Mouse (Mus musculus) right cerebral cortex, postnatal 4 days (tissue): Measurements from ENCODE around the gene Klf14.

Experiments used
- DNase-seq: peaks from one replicate; pipeline ENCODE4 v3.0.0-alpha.2; 2022

The Klf14 gene

GRCm38 (mm10) chr6:30958736-30959540 lies at the start of gene Klf14:
Gene Klf14, minus strand, starts transcription at chr6:30959078.
- DNase-seq, result peak; percentile 29

- no peak for DNase-seq
Measured at GRCm38 (mm10) chr6:31006111-31006600, 47.3 kb upstream of the Klf14 start.

GRCm38 (mm10) chr6:30986393-30986792 lies 27.5 kb upstream of the Klf14 start:
- no peak for DNase-seq

- DNase-seq, result no peak
Measured at GRCm38 (mm10) chr6:30983021-30983420, 24.1 kb upstream of the Klf14 start.

- no peak for DNase-seq
Measured at GRCm38 (mm10) chr6:30982372-30982980, 23.6 kb upstream of the Klf14 start.

GRCm38 (mm10) chr6:30981351-30981750 lies 22.5 kb upstream of the Klf14 start:
- DNase-seq, result no peak

- no peak for DNase-seq
Measured at GRCm38 (mm10) chr6:30978615-30979014, 19.7 kb upstream of the Klf14 start.

- no peak for DNase-seq
Measured at GRCm38 (mm10) chr6:30972121-30972520, 13.2 kb upstream of the Klf14 start.

GRCm38 (mm10) chr6:30957784-30958735 lies 818 bp downstream of the Klf14 start:
- peak; percentile 57 for DNase-seq

- DNase-seq, result no peak
Measured at GRCm38 (mm10) chr6:30939264-30939663, 19.6 kb downstream of the Klf14 start.

GRCm38 (mm10) chr6:30922821-30923220 lies 36.1 kb downstream of the Klf14 start:
- no peak for DNase-seq

- DNase-seq, result no peak
Measured at GRCm38 (mm10) chr6:30921826-30922225, 37.1 kb downstream of the Klf14 start.

- DNase-seq, result peak; percentile 52
Measured at GRCm38 (mm10) chr6:30920834-30921675, 37.8 kb downstream of the Klf14 start.

- DNase-seq, result no peak
Measured at GRCm38 (mm10) chr6:30915473-30915872, 43.4 kb downstream of the Klf14 start, which contains the start of gene Tsga13. Gene Tsga13, minus strand, starts transcription at chr6:30915573.

- no peak for DNase-seq
Measured at GRCm38 (mm10) chr6:30907970-30908369, 50.9 kb downstream of the Klf14 start.
